Comparison of ENCODE assay signal across 9 mouse cellular contexts in the genomic region with DNA sequence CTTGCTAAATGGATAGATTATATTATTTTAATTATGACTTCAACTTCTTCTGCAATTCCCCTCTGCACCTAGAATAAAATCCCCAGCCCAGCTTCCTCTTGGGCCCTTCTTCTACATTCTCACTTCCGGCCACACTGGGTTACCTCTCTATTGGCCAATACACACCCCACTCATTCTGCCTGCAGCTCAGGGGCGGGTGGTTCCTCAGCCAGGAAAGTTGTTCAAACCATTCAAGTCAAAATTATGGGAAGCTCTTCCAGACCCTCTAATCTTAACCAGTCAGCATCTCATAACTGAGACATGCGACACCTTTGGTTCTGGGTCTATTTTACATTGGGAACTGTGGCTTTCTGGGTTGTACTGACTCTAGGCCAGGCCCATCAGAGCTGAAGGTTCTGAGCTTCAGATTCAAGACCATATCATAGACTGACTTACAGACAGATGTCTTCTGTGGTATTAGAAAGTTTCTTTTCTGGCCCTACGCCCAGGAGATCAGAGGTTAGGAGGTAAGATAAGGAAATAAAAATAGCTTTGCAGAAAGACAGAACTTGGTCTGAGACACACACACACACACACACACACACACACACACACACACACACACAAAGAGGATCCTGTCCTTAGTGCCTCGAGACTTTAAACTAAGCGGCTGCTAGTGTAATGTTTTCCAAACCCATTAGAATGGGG. TPM values are rescaled to one million over a fixed set of nuclear protein-coding genes. Genes with fewer than 3 reads are reported as not detected.
A peak's percentile ranks its signal among the peaks of the same experiment; 100 is the strongest.
DNase-seq lines count a peak whose midpoint lies in the region; ATAC-seq and TF ChIP-seq lines count a peak whose summit lies in the region.
"Had no signal": no experiment of that assay in that cellular context is flagged by ENCODE, and none has a peak within 500 bp of the region (broad histone marks: within the 10 kb centered on the region; RNA-seq: fewer than 3 reads in every experiment).

No protein-coding gene starts in this region.

- no peaks in the 10 kb centered on the region for H3K27me3 ChIP-seq in heart, embryonic 13.5 days (replicated peaks)
- no peaks in the 10 kb centered on the region for H3K27me3 ChIP-seq in lung, postnatal 0 days (replicated peaks; ENCODE audit: insufficient read depth, low read length)
- no peaks in the 10 kb centered on the region for H3K27me3 ChIP-seq in forebrain, embryonic 11.5 days (ENCODE audit: control insufficient read depth, insufficient read depth, low read length)

- peak; percentile 36 for DNase-seq in urinary bladder, postnatal 14 days (ENCODE audit: low spot score)
- no peak for DNase-seq in urinary bladder, postnatal 10 days (ENCODE audit: low spot score)
- DNase-seq in lung, postnatal 0 days (ENCODE audit: low spot score): peak; percentile 35
- DNase-seq in right cerebral cortex, adult 18-20 months: no peak
- DNase-seq in forebrain, embryonic 11.5 days (ENCODE audit: low spot score): no peak
- DNase-seq in embryo, embryonic 9.5 days (ENCODE audit: extremely low spot score): no peak
- no peak for DNase-seq in gastrocnemius, postnatal 10 days

- peaks cover 10% of the 10 kb centered on the region for H3K36me3 ChIP-seq in heart, embryonic 13.5 days
- 0 out of 2 replicates have a peak, but pooled peaks cover 1% of the 10 kb centered on the region for H3K36me3 ChIP-seq in lung, postnatal 0 days (ENCODE audit: insufficient read depth, low read length)
- no peaks in the 10 kb centered on the region for H3K36me3 ChIP-seq in forebrain, embryonic 11.5 days (ENCODE audit: control insufficient read depth, insufficient read depth, low read length)

- H3K4me2 ChIP-seq in heart, embryonic 13.5 days: peak overlapping the region; percentile 14; the same call in 1 of the 2 replicates
- H3K4me2 ChIP-seq in lung, postnatal 0 days (replicated peaks; ENCODE audit: low read depth, low read length): no peak overlapping the region
- no peak overlapping the region for H3K4me2 ChIP-seq in forebrain, embryonic 11.5 days (ENCODE audit: low read depth, low read length, severe bottlenecking)

- TF ChIP-seq EP300 in lung, postnatal 0 days (IDR thresholded peaks at IDR 0.05): no peak

- no peak for ATAC-seq in heart, embryonic 13.5 days (ENCODE audit: extremely low read depth, insufficient number of reproducible peaks, low FRiP score, low TSS enrichment)
- no peak for ATAC-seq in lung, postnatal 0 days
- ATAC-seq in forebrain, embryonic 11.5 days (replicated peaks; ENCODE audit: low FRiP score): no peak

- WGBS in heart, embryonic 13.5 days: 26% methylated on average over 6 of the region's 6 CpGs
- WGBS in lung, postnatal 0 days: 52% methylated on average over 6 of the region's 6 CpGs
- 86% methylated on average over 6 of the region's 6 CpGs for WGBS in forebrain, embryonic 11.5 days

- H3K9ac ChIP-seq in heart, embryonic 13.5 days: no peak overlapping the region
- H3K9ac ChIP-seq in lung, postnatal 0 days (replicated peaks; ENCODE audit: low read depth): no peak overlapping the region
- H3K9ac ChIP-seq in forebrain, embryonic 11.5 days (ENCODE audit: low read length): no peak overlapping the region

- peak overlapping the region; percentile 90 for H3K27ac ChIP-seq in heart, embryonic 13.5 days (replicated peaks)
- peak overlapping the region; percentile 79 for H3K27ac ChIP-seq in lung, postnatal 0 days (ENCODE audit: low read length)
- no peak overlapping the region for H3K27ac ChIP-seq in forebrain, embryonic 11.5 days (ENCODE audit: low read depth, low read length)
- H3K27ac ChIP-seq: forebrain, embryonic 10.5 days had no signal

- H3K9me3 ChIP-seq in heart, embryonic 13.5 days: no peaks in the 10 kb centered on the region
- H3K9me3 ChIP-seq in lung, postnatal 0 days (ENCODE audit: low read length): no peaks in the 10 kb centered on the region
- H3K9me3 ChIP-seq in forebrain, embryonic 11.5 days (ENCODE audit: control insufficient read depth, low read length): no peaks in the 10 kb centered on the region
- H3K9me3 ChIP-seq: forebrain, embryonic 10.5 days had no signal

- peaks cover 70% of the 10 kb centered on the region for H3K4me1 ChIP-seq in heart, embryonic 13.5 days
- peaks cover 16% of the 10 kb centered on the region; the same call in 1 of the 2 replicates for H3K4me1 ChIP-seq in lung, postnatal 0 days (ENCODE audit: insufficient read depth, low read depth, low read length)
- peaks cover 10% of the 10 kb centered on the region; the same call in 1 of the 2 replicates for H3K4me1 ChIP-seq in forebrain, embryonic 11.5 days (replicated peaks; ENCODE audit: control insufficient read depth, insufficient read depth, low read length)

- H3K4me3 ChIP-seq in heart, embryonic 13.5 days: no peak overlapping the region
- H3K4me3 ChIP-seq in lung, postnatal 0 days (ENCODE audit: low read depth, low read length): no peak overlapping the region
- H3K4me3 ChIP-seq in forebrain, embryonic 11.5 days (ENCODE audit: low read depth, low read length): no peak overlapping the region
- H3K4me3 ChIP-seq: forebrain, embryonic 10.5 days had no signal

- no peak for TF ChIP-seq CTCF in lung, postnatal 0 days (IDR thresholded peaks at IDR 0.05)

RNA-seq across cellular contexts. Expression of a gene that starts 2.2 kb away (rescaled TPM):
- polyA plus RNA-seq in heart, embryonic 13.5 days (2015; fragmentation: Nextera tagmentation; extraction: Ambion mirVana): 33.4 and 33.8 TPM in 2 replicates
- polyA plus RNA-seq in lung, postnatal 0 days (2015; fragmentation: Nextera tagmentation; extraction: Ambion mirVana): 22.8 and 27.9 TPM in 2 replicates
- polyA plus RNA-seq in forebrain, embryonic 11.5 days (2014; fragmentation: Nextera tagmentation; extraction: Ambion mirVana): 41.5 and 50.9 TPM in 2 replicates
- total RNA-seq in gastrocnemius, postnatal 10 days (2021): 10 to 100 TPM; 17.3 to 26.9 TPM

RNA-seq across cellular contexts. Expression of a gene that starts 16.2 kb away (rescaled TPM):
- 46.3 and 48.4 TPM in 2 replicates for polyA plus RNA-seq in heart, embryonic 13.5 days (2015; fragmentation: Nextera tagmentation; extraction: Ambion mirVana)
- 54.9 and 58.6 TPM in 2 replicates for polyA plus RNA-seq in lung, postnatal 0 days (2015; fragmentation: Nextera tagmentation; extraction: Ambion mirVana)
- polyA plus RNA-seq in forebrain, embryonic 11.5 days (2014; fragmentation: Nextera tagmentation; extraction: Ambion mirVana): 50.7 and 56.7 TPM in 2 replicates
- total RNA-seq in gastrocnemius, postnatal 10 days (2021): 10 to 100 TPM; 12.8 to 14.3 TPM

RNA-seq across cellular contexts. Expression of a gene that starts 16.3 kb away (rescaled TPM):
- 1.1 and 1.3 TPM in 2 replicates for polyA plus RNA-seq in heart, embryonic 13.5 days (2015; fragmentation: Nextera tagmentation; extraction: Ambion mirVana)
- polyA plus RNA-seq in lung, postnatal 0 days (2015; fragmentation: Nextera tagmentation; extraction: Ambion mirVana): 11.1 and 11.7 TPM in 2 replicates
- 0.65 and 0.98 TPM in 2 replicates for polyA plus RNA-seq in forebrain, embryonic 11.5 days (2014; fragmentation: Nextera tagmentation; extraction: Ambion mirVana)
- total RNA-seq in gastrocnemius, postnatal 10 days (2021): not detected

RNA-seq across cellular contexts. Expression of a gene that starts 23.7 kb away (rescaled TPM):
- polyA plus RNA-seq in heart, embryonic 13.5 days (2015; fragmentation: Nextera tagmentation; extraction: Ambion mirVana): 11.2 and 11.3 TPM in 2 replicates
- polyA plus RNA-seq in lung, postnatal 0 days (2015; fragmentation: Nextera tagmentation; extraction: Ambion mirVana): 14.6 and 14.8 TPM in 2 replicates
- polyA plus RNA-seq in forebrain, embryonic 11.5 days (2014; fragmentation: Nextera tagmentation; extraction: Ambion mirVana): 18.6 and 21.0 TPM in 2 replicates
- 1 to 10 TPM; 6.0 to 8.5 TPM for total RNA-seq in gastrocnemius, postnatal 10 days (2021)

RNA-seq across cellular contexts. Expression of a gene that starts 45.3 kb away (rescaled TPM):
- 166 and 169 TPM in 2 replicates for polyA plus RNA-seq in heart, embryonic 13.5 days (2015; fragmentation: Nextera tagmentation; extraction: Ambion mirVana)
- 130 and 135 TPM in 2 replicates for polyA plus RNA-seq in lung, postnatal 0 days (2015; fragmentation: Nextera tagmentation; extraction: Ambion mirVana)
- 125 and 138 TPM in 2 replicates for polyA plus RNA-seq in forebrain, embryonic 11.5 days (2014; fragmentation: Nextera tagmentation; extraction: Ambion mirVana)
- 100 to 1,000 TPM; 173 to 184 TPM for total RNA-seq in gastrocnemius, postnatal 10 days (2021)

Comparison
In these comparisons a context has a peak if more than half of its experiments do, and no peak if none do; other contexts are left out.
1. DNase-seq: peak in urinary bladder, postnatal 14 days (single experiment) and lung, postnatal 0 days (single experiment); none in urinary bladder, postnatal 10 days (single experiment), right cerebral cortex, adult 18-20 months (single experiment), forebrain, embryonic 11.5 days (single experiment), embryo, embryonic 9.5 days (single experiment) and gastrocnemius, postnatal 10 days (single experiment).